Mouse (Mus musculus) lung, embryonic 15.5 days (tissue): ENCODE data around the gene Tbx3. TPM values are rescaled to one million over a fixed set of nuclear protein-coding genes. Genes with fewer than 3 reads are reported as not detected.

Experiments
- ATAC-seq: fragments of 200-750 bp; cut with Nextera tagmentation; 2 replicates; pipeline ENCODE4 v1.8.0; 2017; ENCODE audit warnings: moderate number of reproducible peaks, borderline replicate concordance; ENCODE audit not compliant: low FRiP score, low TSS enrichment; ENCODE audit errors: extremely low read depth
- H3K27ac ChIP-seq: fragments of 300-500 bp; sonication (generic); 2 replicates; pipeline ENCODE4 v1.5.1; 2015; ENCODE audit warnings: moderate library complexity, mild to moderate bottlenecking, inconsistent platforms
- H3K27me3 ChIP-seq: fragments of 300-500 bp; sonication (generic); 2 replicates; pipeline ENCODE4 v1.6.1; 2015; ENCODE audit warnings: inconsistent platforms
- H3K36me3 ChIP-seq: fragments of 300-500 bp; sonication (generic); 2 replicates; pipeline ENCODE4 v1.6.1; 2015; ENCODE audit warnings: inconsistent platforms
- H3K4me1 ChIP-seq: fragments of 300-500 bp; sonication (generic); 2 replicates; pipeline ENCODE4 v1.6.1; 2015; ENCODE audit warnings: inconsistent platforms
- H3K4me2 ChIP-seq: fragments of 300-500 bp; sonication (generic); 2 replicates; pipeline ENCODE4 v1.6.1; 2015; ENCODE audit warnings: inconsistent platforms, mild to moderate bottlenecking, moderate library complexity
- H3K4me3 ChIP-seq: fragments of 300-500 bp; sonication (generic); 2 replicates; pipeline ENCODE4 v1.5.1; 2015; ENCODE audit warnings: mild to moderate bottlenecking, inconsistent platforms
- H3K9ac ChIP-seq: fragments of 300-500 bp; sonication (generic); 2 replicates; pipeline ENCODE4 v1.6.1; 2015; ENCODE audit warnings: inconsistent platforms
- H3K9me3 ChIP-seq: fragments of 300-500 bp; sonication (generic); 2 replicates; pipeline ENCODE4 v1.6.1; 2016; ENCODE audit warnings: inconsistent platforms
- whole genome bisulfite sequencing: fragments of 180-500 bp; shearing (Covaris S2); methylation state at CpG from one replicate; pipeline ENCODE4 v1.1.7; 2015; 5-methylcytosine and 5-hydroxymethylcytosine counted together
- polyA plus RNA-seq: library from polyadenylated mRNA; unstranded; fragments of >200 nt; fragmentation: Nextera tagmentation; extraction: Ambion mirVana; gene quantifications from 2 replicates; pipeline ENCODE4 v1.2.1, GENCODE M21; 2015

Tbx3 gene
- polyA plus RNA-seq, 1 experiment from 2014 or later, result 63.9 TPM

- Histone ChIP-seq H3K4me1 (peaks cover 16% of the 10 kb centered on the region), H3K9ac (no peak overlapping the region), H3K36me3 (no peaks in the 10 kb centered on the region), H3K4me3 (no peak overlapping the region), H3K9me3 (no peaks in the 10 kb centered on the region), H3K27me3 (peaks cover 56% of the 10 kb centered on the region), H3K27ac (no peak overlapping the region), H3K4me2 (no peak overlapping the region)
- 1% methylated on average over 13 of the region's 13 CpGs for WGBS
- no peak for ATAC-seq
Measured at GRCm38 (mm10) chr5:119691075-119691474, 20.6 kb downstream of the Tbx3 start.

- peaks cover 42% of the 10 kb centered on the region for H3K27me3 ChIP-seq
Measured at GRCm38 (mm10) chr5:119692425-119692824, 22.0 kb downstream of the Tbx3 start.

GRCm38 (mm10) chr5:119694914-119695313, 24.4 kb downstream of the Tbx3 start:
- H3K4me3 ChIP-seq, result no peak overlapping the region

More at GRCm38 (mm10) chr5:119692425-119692824, 22.0 kb downstream of the Tbx3 start:
- Histone ChIP-seq H3K4me3 (no peak overlapping the region), H3K4me1 (peaks cover 3% of the 10 kb centered on the region), H3K27ac (no peak overlapping the region), H3K36me3 (no peaks in the 10 kb centered on the region), H3K9me3 (no peaks in the 10 kb centered on the region), H3K9ac (no peak overlapping the region), H3K4me2 (no peak overlapping the region)
- no peak for ATAC-seq
- WGBS, result 28% methylated on average over 6 of the region's 6 CpGs

GRCm38 (mm10) chr5:119703031-119703430, 32.6 kb downstream of the Tbx3 start:
- peaks cover 26% of the 10 kb centered on the region; the same call in 1 of the 2 replicates for H3K27me3 ChIP-seq

More at GRCm38 (mm10) chr5:119694914-119695313, 24.4 kb downstream of the Tbx3 start:
- no peak for ATAC-seq
- H3K36me3 ChIP-seq, result no peaks in the 10 kb centered on the region
- H3K27me3 ChIP-seq, result peaks cover 18% of the 10 kb centered on the region
- no peak overlapping the region for H3K9ac ChIP-seq
- no peaks in the 10 kb centered on the region for H3K9me3 ChIP-seq
- no peak overlapping the region for H3K27ac ChIP-seq
- no peak overlapping the region for H3K4me2 ChIP-seq
- H3K4me1 ChIP-seq, result no peaks in the 10 kb centered on the region
- 20% methylated on average over 8 of the region's 8 CpGs for WGBS

GRCm38 (mm10) chr5:119704900-119705299, 34.4 kb downstream of the Tbx3 start:
- no peak overlapping the region for H3K4me2 ChIP-seq
- no peak overlapping the region for H3K27ac ChIP-seq
- peaks cover 31% of the 10 kb centered on the region; the same call in 1 of the 2 replicates for H3K27me3 ChIP-seq
- WGBS, result 61% methylated on average over 7 of the region's 7 CpGs
- H3K9ac ChIP-seq, result no peak overlapping the region
- no peaks in the 10 kb centered on the region for H3K36me3 ChIP-seq
- no peak overlapping the region for H3K4me3 ChIP-seq
- no peaks in the 10 kb centered on the region for H3K9me3 ChIP-seq
- H3K4me1 ChIP-seq, result no peaks in the 10 kb centered on the region
- ATAC-seq, result no peak

More at GRCm38 (mm10) chr5:119703031-119703430, 32.6 kb downstream of the Tbx3 start:
- H3K9ac ChIP-seq, result no peak overlapping the region
- no peaks in the 10 kb centered on the region for H3K9me3 ChIP-seq
- no peaks in the 10 kb centered on the region for H3K4me1 ChIP-seq
- no peak overlapping the region for H3K4me2 ChIP-seq
- WGBS, result 69% methylated on average over 1 of the region's 1 CpGs
- H3K27ac ChIP-seq, result no peak overlapping the region
- no peaks in the 10 kb centered on the region for H3K36me3 ChIP-seq
- no peak for ATAC-seq
- no peak overlapping the region for H3K4me3 ChIP-seq

GRCm38 (mm10) chr5:119706467-119706866, 36.0 kb downstream of the Tbx3 start:
- WGBS, result under 1% methylated on average over 17 of the region's 17 CpGs
- Histone ChIP-seq H3K4me1 (no peaks in the 10 kb centered on the region), H3K4me3 (peak overlapping the region; percentile 22), H3K9ac (peak overlapping the region; percentile 29; the same call in 1 of the 2 replicates), H3K27ac (no peak overlapping the region), H3K9me3 (no peaks in the 10 kb centered on the region), H3K4me2 (peak overlapping the region; percentile 51), H3K36me3 (no peaks in the 10 kb centered on the region), H3K27me3 (peaks cover 31% of the 10 kb centered on the region; the same call in 1 of the 2 replicates)
- no peak for ATAC-seq

- WGBS, result 85% methylated on average over 14 of the region's 14 CpGs
- ATAC-seq, result no peak
- no peak overlapping the region for H3K4me2 ChIP-seq
- H3K27ac ChIP-seq, result no peak overlapping the region
- H3K36me3 ChIP-seq, result no peaks in the 10 kb centered on the region
- H3K4me3 ChIP-seq, result no peak overlapping the region
- no peaks in the 10 kb centered on the region for H3K4me1 ChIP-seq
- H3K9ac ChIP-seq, result no peak overlapping the region
- peaks cover 31% of the 10 kb centered on the region; the same call in 1 of the 2 replicates for H3K27me3 ChIP-seq
- H3K9me3 ChIP-seq, result no peaks in the 10 kb centered on the region
Measured at GRCm38 (mm10) chr5:119708850-119709585, 38.5 kb downstream of the Tbx3 start.

GRCm38 (mm10) chr5:119709826-119710559, 39.5 kb downstream of the Tbx3 start:
- Histone ChIP-seq H3K4me2 (no peak overlapping the region), H3K36me3 (no peaks in the 10 kb centered on the region), H3K9me3 (no peaks in the 10 kb centered on the region), H3K9ac (no peak overlapping the region), H3K4me3 (no peak overlapping the region), H3K4me1 (no peaks in the 10 kb centered on the region), H3K27ac (no peak overlapping the region), H3K27me3 (peaks cover 31% of the 10 kb centered on the region; the same call in 1 of the 2 replicates)
- 37% methylated on average over 18 of the region's 18 CpGs for WGBS
- no peak for ATAC-seq

GRCm38 (mm10) chr5:119710756-119711155, 40.3 kb downstream of the Tbx3 start:
- H3K9me3 ChIP-seq, result no peaks in the 10 kb centered on the region
- no peak overlapping the region for H3K4me3 ChIP-seq
- H3K9ac ChIP-seq, result no peak overlapping the region
- no peak for ATAC-seq
- peaks cover 27% of the 10 kb centered on the region; the same call in 1 of the 2 replicates for H3K27me3 ChIP-seq
- no peak overlapping the region for H3K27ac ChIP-seq
- H3K4me1 ChIP-seq, result no peaks in the 10 kb centered on the region
- 41% methylated on average over 7 of the region's 7 CpGs for WGBS
- H3K4me2 ChIP-seq, result no peak overlapping the region
- no peaks in the 10 kb centered on the region for H3K36me3 ChIP-seq

- Histone ChIP-seq H3K9me3 (no peaks in the 10 kb centered on the region), H3K36me3 (no peaks in the 10 kb centered on the region), H3K27me3 (peaks cover 19% of the 10 kb centered on the region; the same call in 1 of the 2 replicates), H3K4me2 (no peak overlapping the region), H3K9ac (no peak overlapping the region), H3K27ac (no peak overlapping the region), H3K4me3 (no peak overlapping the region), H3K4me1 (no peaks in the 10 kb centered on the region)
- no peak for ATAC-seq
- WGBS, result 87% methylated on average over 5 of the region's 5 CpGs
Measured at GRCm38 (mm10) chr5:119711626-119712025, 41.2 kb downstream of the Tbx3 start.

GRCm38 (mm10) chr5:119712679-119713246, 42.3 kb downstream of the Tbx3 start:
- 2% methylated on average over 22 of the region's 22 CpGs for WGBS
- Histone ChIP-seq H3K27me3 (peaks cover 8% of the 10 kb centered on the region; the same call in 1 of the 2 replicates), H3K36me3 (no peaks in the 10 kb centered on the region), H3K27ac (peak overlapping the region; percentile 4; the same call in 1 of the 2 replicates), H3K9me3 (no peaks in the 10 kb centered on the region), H3K4me1 (no peaks in the 10 kb centered on the region), H3K4me3 (peak overlapping the region; percentile 24), H3K4me2 (peak overlapping the region; percentile 53), H3K9ac (no peak overlapping the region)
- ATAC-seq, result peak; percentile 64; the same call in 1 of the 2 replicates
